ENCODE assay signal across 9 mouse cellular contexts in genomic region chr7:66867719-66868501, GRCm38 (mm10). TPM values are rescaled to one million over a fixed set of nuclear protein-coding genes. Genes with fewer than 3 reads are reported as not detected.
DNase-seq lines count a peak whose midpoint lies in the region; ATAC-seq and TF ChIP-seq lines count a peak whose summit lies in the region.
"Had no signal": no experiment of that assay in that cellular context is flagged by ENCODE, and none has a peak within 500 bp of the region (broad histone marks: within the 10 kb centered on the region; RNA-seq: fewer than 3 reads in every experiment).

No protein-coding gene starts in this region.

- peak; percentile 24 for TF ChIP-seq CTCF in lung, postnatal 0 days (IDR thresholded peaks at IDR 0.05)

- DNase-seq in embryo, embryonic 10 days (ENCODE audit: low spot score): peak; percentile 44
- DNase-seq in embryo, embryonic 9.5 days (ENCODE audit: extremely low spot score): no peak
- DNase-seq in 3T3-L1 (ENCODE audit: low read depth, low spot score): peak; percentile 69
- peak; percentile 32 to 46 for DNase-seq in kidney, postnatal 4 days
- DNase-seq in lung, postnatal 0 days (ENCODE audit: low spot score): peak; percentile 83

- peak overlapping the region; percentile 61 for H3K27ac ChIP-seq in forebrain, embryonic 15.5 days (replicated peaks)
- H3K27ac ChIP-seq in lung, postnatal 0 days (ENCODE audit: low read length): peak overlapping the region; percentile 65
- H3K27ac ChIP-seq in stomach, embryonic 16.5 days (ENCODE audit: low read length): peak overlapping the region; percentile 78

- TF ChIP-seq EP300 in lung, postnatal 0 days (IDR thresholded peaks at IDR 0.05): 0 out of 2 replicates have a peak, but pooled peaks have one; percentile 25

- H3K9ac ChIP-seq in forebrain, embryonic 15.5 days (replicated peaks): no peak overlapping the region
- H3K9ac ChIP-seq in lung, postnatal 0 days (replicated peaks; ENCODE audit: low read depth): no peak overlapping the region
- peak overlapping the region; percentile 39; the same call in 1 of the 2 replicates for H3K9ac ChIP-seq in stomach, embryonic 16.5 days (ENCODE audit: low read length)

- no peak overlapping the region for H3K4me3 ChIP-seq in forebrain, embryonic 15.5 days
- H3K4me3 ChIP-seq in lung, postnatal 0 days (ENCODE audit: low read depth, low read length): no peak overlapping the region
- H3K4me3 ChIP-seq in stomach, embryonic 16.5 days (replicated peaks; ENCODE audit: low read length): no peak overlapping the region
- H3K4me3 ChIP-seq: myocyte had no signal

- peaks cover 22% of the 10 kb centered on the region for H3K4me1 ChIP-seq in forebrain, embryonic 15.5 days
- H3K4me1 ChIP-seq in lung, postnatal 0 days (ENCODE audit: insufficient read depth, low read depth, low read length): 0 out of 2 replicates have a peak, but pooled peaks cover 2% of the 10 kb centered on the region
- H3K4me1 ChIP-seq in stomach, embryonic 16.5 days (ENCODE audit: control insufficient read depth, insufficient read depth, low read length): peaks cover 34% of the 10 kb centered on the region

- ATAC-seq in forebrain, embryonic 15.5 days (replicated peaks): peak; percentile 32; the same call in 1 of the 2 replicates
- peak; percentile 54 for ATAC-seq in lung, postnatal 0 days
- ATAC-seq in stomach, embryonic 16.5 days (ENCODE audit: insufficient read depth, low FRiP score): peak; percentile 68
- ATAC-seq in megakaryocyte, adult 5-6 weeks (ENCODE audit: poor library complexity, severe bottlenecking): no peak

- H3K27me3 ChIP-seq in forebrain, embryonic 15.5 days: no peaks in the 10 kb centered on the region
- no peaks in the 10 kb centered on the region for H3K27me3 ChIP-seq in lung, postnatal 0 days (replicated peaks; ENCODE audit: insufficient read depth, low read length)
- H3K27me3 ChIP-seq in stomach, embryonic 16.5 days (ENCODE audit: control insufficient read depth, insufficient read depth, low read length): no peaks in the 10 kb centered on the region

- no peak overlapping the region for H3K4me2 ChIP-seq in forebrain, embryonic 15.5 days (replicated peaks)
- no peak overlapping the region for H3K4me2 ChIP-seq in lung, postnatal 0 days (replicated peaks; ENCODE audit: low read depth, low read length)
- no peak overlapping the region for H3K4me2 ChIP-seq in stomach, embryonic 16.5 days (ENCODE audit: low read depth, low read length)

- 33% methylated on average over 13 of the region's 13 CpGs for WGBS in forebrain, embryonic 15.5 days
- WGBS in lung, postnatal 0 days: 48% methylated on average over 13 of the region's 13 CpGs
- WGBS in stomach, embryonic 16.5 days: 38% methylated on average over 13 of the region's 13 CpGs

- H3K36me3 ChIP-seq in forebrain, embryonic 15.5 days: no peaks in the 10 kb centered on the region
- no peaks in the 10 kb centered on the region for H3K36me3 ChIP-seq in lung, postnatal 0 days (ENCODE audit: insufficient read depth, low read length)
- H3K36me3 ChIP-seq in stomach, embryonic 16.5 days (ENCODE audit: control insufficient read depth, insufficient read depth, low read length): no peaks in the 10 kb centered on the region

- H3K9me3 ChIP-seq in forebrain, embryonic 15.5 days: no peaks in the 10 kb centered on the region
- no peaks in the 10 kb centered on the region for H3K9me3 ChIP-seq in lung, postnatal 0 days (ENCODE audit: low read length)
- no peaks in the 10 kb centered on the region for H3K9me3 ChIP-seq in stomach, embryonic 16.5 days (replicated peaks; ENCODE audit: control insufficient read depth, low read length)

RNA-seq across cellular contexts. Expression of gene Adamts17, which starts 28.4 kb away (rescaled TPM):
- 3.5 and 5.0 TPM in 2 replicates for polyA plus RNA-seq in forebrain, embryonic 15.5 days (2015; fragmentation: Nextera tagmentation; extraction: Ambion mirVana)
- polyA plus RNA-seq in lung, postnatal 0 days (2015; fragmentation: Nextera tagmentation; extraction: Ambion mirVana): 14.1 and 14.5 TPM in 2 replicates
- 5.3 and 5.9 TPM in 2 replicates for polyA plus RNA-seq in stomach, embryonic 16.5 days (2015; fragmentation: Nextera tagmentation; extraction: Ambion mirVana)
- not detected in 2 replicates for total RNA-seq in megakaryocyte, adult 5-6 weeks (2015)
- 0.07 TPM in 1 of 2 replicates, not detected in the other for total RNA-seq in megakaryocyte, adult 5-6 weeks (2017)
